Mouse (Mus musculus): ENCODE data around the gene Kcnn4. TPM values are rescaled to one million over a fixed set of nuclear protein-coding genes. Genes with fewer than 3 reads are reported as not detected.

The Kcnn4 gene
- polyA plus RNA-seq, 1 experiment from 2014 or later: 11.1 TPM

GRCm38 (mm10) chr7:24391687-24392086 lies 21.6 kb downstream of the Kcnn4 start:
- 50% methylated on average over 2 of the region's 2 CpGs for WGBS (ENCODE audit: missing documents)
- H3K4me3 ChIP-seq (ENCODE audit: inconsistent target): no peak overlapping the region

GRCm38 (mm10) chr7:24394054-24394453 lies 24.0 kb downstream of the Kcnn4 start:
- Histone ChIP-seq H3K79me2 (ENCODE audit: inconsistent target) (peaks cover 54% of the 10 kb centered on the region), H3K4me3 (ENCODE audit: inconsistent target) (peak overlapping the region; percentile 32), H3K36me3 (ENCODE audit: inconsistent target) (no peaks in the 10 kb centered on the region), H3K27ac (peak overlapping the region; percentile 98)
- 78% methylated on average over 2 of the region's 3 CpGs for WGBS (ENCODE audit: missing documents)

More at GRCm38 (mm10) chr7:24391687-24392086, 21.6 kb downstream of the Kcnn4 start:
- peak overlapping the region; percentile 98 for H3K27ac ChIP-seq
- H3K36me3 ChIP-seq (ENCODE audit: inconsistent target): no peaks in the 10 kb centered on the region
- peaks cover 47% of the 10 kb centered on the region for H3K79me2 ChIP-seq (ENCODE audit: inconsistent target)

- Histone ChIP-seq H3K36me3 (ENCODE audit: inconsistent target) (no peaks in the 10 kb centered on the region), H3K27ac (peak overlapping the region; percentile 98), H3K4me3 (ENCODE audit: inconsistent target) (peak overlapping the region; percentile 32), H3K79me2 (ENCODE audit: inconsistent target) (peaks cover 54% of the 10 kb centered on the region)
- WGBS (ENCODE audit: missing documents): 6% methylated on average over 15 of the region's 15 CpGs
These were observed 24.6 kb downstream of the Kcnn4 start for GRCm38 (mm10) chr7:24394475-24395161.

GRCm38 (mm10) chr7:24396832-24397231 lies 26.8 kb downstream of the Kcnn4 start:
- H3K27ac ChIP-seq: no peak overlapping the region
- 80% methylated on average over 11 of the region's 11 CpGs for WGBS (ENCODE audit: missing documents)
- peaks cover 3% of the 10 kb centered on the region; the same call in 1 of the 2 replicates for H3K36me3 ChIP-seq (ENCODE audit: inconsistent target)
- no peak overlapping the region for H3K4me3 ChIP-seq (ENCODE audit: inconsistent target)
- peaks cover 65% of the 10 kb centered on the region for H3K79me2 ChIP-seq (ENCODE audit: inconsistent target)

- H3K36me3 ChIP-seq (ENCODE audit: inconsistent target): peaks cover 19% of the 10 kb centered on the region; the same call in 1 of the 2 replicates
- peaks cover 65% of the 10 kb centered on the region for H3K79me2 ChIP-seq (ENCODE audit: inconsistent target)
- 95% methylated on average over 7 of the region's 8 CpGs for WGBS (ENCODE audit: missing documents)
- H3K4me3 ChIP-seq (ENCODE audit: inconsistent target): peak overlapping the region; percentile 66
- peak overlapping the region; percentile 90 for H3K27ac ChIP-seq
These were observed 28.4 kb downstream of the Kcnn4 start for GRCm38 (mm10) chr7:24398364-24398913.

GRCm38 (mm10) chr7:24399256-24400081 lies 29.4 kb downstream of the Kcnn4 start, which contains the start of gene Smg9:
Gene Smg9, plus strand, starts transcription at chr7:24399619.
- peaks cover 63% of the 10 kb centered on the region for H3K79me2 ChIP-seq (ENCODE audit: inconsistent target)
- peak within 1 kb of the TSS; percentile 66 for H3K4me3 ChIP-seq (ENCODE audit: inconsistent target)
- WGBS (ENCODE audit: missing documents): 4% methylated on average over 57 of the region's 66 CpGs
- peak within 1 kb of the TSS; percentile 90 for H3K27ac ChIP-seq
- peaks cover 29% of the 10 kb centered on the region for H3K36me3 ChIP-seq (ENCODE audit: inconsistent target)

- WGBS (ENCODE audit: missing documents): 6% methylated on average over 3 of the region's 3 CpGs
- peak overlapping the region; percentile 90 for H3K27ac ChIP-seq
- peak overlapping the region; percentile 66 for H3K4me3 ChIP-seq (ENCODE audit: inconsistent target)
- H3K36me3 ChIP-seq (ENCODE audit: inconsistent target): peaks cover 35% of the 10 kb centered on the region
- H3K79me2 ChIP-seq (ENCODE audit: inconsistent target): peaks cover 64% of the 10 kb centered on the region
These were observed 30.0 kb downstream of the Kcnn4 start for GRCm38 (mm10) chr7:24400082-24400452.

GRCm38 (mm10) chr7:24400489-24400888 lies 30.4 kb downstream of the Kcnn4 start:
- H3K4me3 ChIP-seq (ENCODE audit: inconsistent target): peak overlapping the region; percentile 66
- H3K27ac ChIP-seq: peak overlapping the region; percentile 90; the same call in 1 of the 2 replicates
- peaks cover 64% of the 10 kb centered on the region for H3K79me2 ChIP-seq (ENCODE audit: inconsistent target)
- peaks cover 39% of the 10 kb centered on the region for H3K36me3 ChIP-seq (ENCODE audit: inconsistent target)
- 79% methylated on average over 4 of the region's 4 CpGs for WGBS (ENCODE audit: missing documents)

GRCm38 (mm10) chr7:24402851-24403250 lies 32.8 kb downstream of the Kcnn4 start:
- Histone ChIP-seq H3K27ac (no peak overlapping the region), H3K36me3 (ENCODE audit: inconsistent target) (peaks cover 50% of the 10 kb centered on the region), H3K79me2 (ENCODE audit: inconsistent target) (peaks cover 59% of the 10 kb centered on the region), H3K4me3 (ENCODE audit: inconsistent target) (no peak overlapping the region)
- 96% methylated on average over 9 of the region's 9 CpGs for WGBS (ENCODE audit: missing documents)

- Histone ChIP-seq H3K79me2 (ENCODE audit: inconsistent target) (peaks cover 38% of the 10 kb centered on the region), H3K4me3 (ENCODE audit: inconsistent target) (no peak overlapping the region), H3K27ac (no peak overlapping the region), H3K36me3 (ENCODE audit: inconsistent target) (peaks cover 66% of the 10 kb centered on the region)
- WGBS (ENCODE audit: missing documents): 93% methylated on average over 13 of the region's 13 CpGs
These were observed 35.6 kb downstream of the Kcnn4 start for GRCm38 (mm10) chr7:24405649-24406048.

- H3K36me3 ChIP-seq (ENCODE audit: inconsistent target): peaks cover 64% of the 10 kb centered on the region
- WGBS (ENCODE audit: missing documents): 37% methylated on average over 5 of the region's 5 CpGs
- H3K4me3 ChIP-seq (ENCODE audit: inconsistent target): no peak overlapping the region
- H3K27ac ChIP-seq: no peak overlapping the region
- peaks cover 27% of the 10 kb centered on the region for H3K79me2 ChIP-seq (ENCODE audit: inconsistent target)
These were observed 36.7 kb downstream of the Kcnn4 start for GRCm38 (mm10) chr7:24406528-24407344.

GRCm38 (mm10) chr7:24408186-24408585 lies 38.1 kb downstream of the Kcnn4 start:
- 98% methylated on average over 8 of the region's 9 CpGs for WGBS (ENCODE audit: missing documents)

GRCm38 (mm10) chr7:24410123-24410522 lies 40.1 kb downstream of the Kcnn4 start:
- no peak overlapping the region for H3K27ac ChIP-seq
- H3K79me2 ChIP-seq (ENCODE audit: inconsistent target): no peaks in the 10 kb centered on the region
- no peak overlapping the region for H3K4me3 ChIP-seq (ENCODE audit: inconsistent target)
- 97% methylated on average over 6 of the region's 6 CpGs for WGBS (ENCODE audit: missing documents)
- H3K36me3 ChIP-seq (ENCODE audit: inconsistent target): peaks cover 44% of the 10 kb centered on the region; the same call in 1 of the 2 replicates

More at GRCm38 (mm10) chr7:24408186-24408585, 38.1 kb downstream of the Kcnn4 start:
- H3K79me2 ChIP-seq (ENCODE audit: inconsistent target): peaks cover 12% of the 10 kb centered on the region
- H3K27ac ChIP-seq: no peak overlapping the region
- H3K4me3 ChIP-seq (ENCODE audit: inconsistent target): no peak overlapping the region
- peaks cover 52% of the 10 kb centered on the region for H3K36me3 ChIP-seq (ENCODE audit: inconsistent target)

- H3K27ac ChIP-seq: no peak overlapping the region
- no peak overlapping the region for H3K4me3 ChIP-seq (ENCODE audit: inconsistent target)
- WGBS (ENCODE audit: missing documents): 100% methylated on average over 2 of the region's 3 CpGs
- no peaks in the 10 kb centered on the region for H3K79me2 ChIP-seq (ENCODE audit: inconsistent target)
- peaks cover 44% of the 10 kb centered on the region; the same call in 1 of the 2 replicates for H3K36me3 ChIP-seq (ENCODE audit: inconsistent target)
These were observed 40.8 kb downstream of the Kcnn4 start for GRCm38 (mm10) chr7:24410831-24411230.
